Mouse (Mus musculus): ENCODE data around the gene Kcnip3.

Gene Kcnip3

GRCm38 (mm10) chr2:127424977-127425376 is 96.9 kb downstream of the Kcnip3 start, which contains the start of gene Gpat2:
TSS of gene Gpat2 (plus strand) at chr2:127425199.
- no peaks in the 10 kb centered on the region for H3K27me3 ChIP-seq (ENCODE audit: control insufficient read depth, insufficient read depth, low read length, poor library complexity, severe bottlenecking)
- DNase-seq (ENCODE audit: low read depth, low spot score) = no peak
- H3K36me3 ChIP-seq (ENCODE audit: control insufficient read depth, insufficient read depth, low read length, poor library complexity, severe bottlenecking) = no peaks in the 10 kb centered on the region

GRCm38 (mm10) chr2:127418266-127418970 is 103.5 kb downstream of the Kcnip3 start:
- DNase-seq (ENCODE audit: low read depth, low spot score) = no peak
- no peaks in the 10 kb centered on the region for H3K36me3 ChIP-seq (ENCODE audit: control insufficient read depth, insufficient read depth, low read length, poor library complexity, severe bottlenecking)
- no peaks in the 10 kb centered on the region for H3K27me3 ChIP-seq (ENCODE audit: control insufficient read depth, insufficient read depth, low read length, poor library complexity, severe bottlenecking)

- no peaks in the 10 kb centered on the region for H3K36me3 ChIP-seq (ENCODE audit: control insufficient read depth, insufficient read depth, low read length, poor library complexity, severe bottlenecking)
- no peaks in the 10 kb centered on the region for H3K27me3 ChIP-seq (ENCODE audit: control insufficient read depth, insufficient read depth, low read length, poor library complexity, severe bottlenecking)
- no peak for DNase-seq (ENCODE audit: low read depth, low spot score)
Measured at GRCm38 (mm10) chr2:127416706-127417105, 105.2 kb downstream of the Kcnip3 start.

GRCm38 (mm10) chr2:127415806-127416205 is 106.1 kb downstream of the Kcnip3 start:
- DNase-seq (ENCODE audit: low read depth, low spot score) = no peak
- Histone ChIP-seq H3K36me3 (ENCODE audit: control insufficient read depth, insufficient read depth, low read length, poor library complexity, severe bottlenecking) (no peaks in the 10 kb centered on the region), H3K27me3 (ENCODE audit: control insufficient read depth, insufficient read depth, low read length, poor library complexity, severe bottlenecking) (no peaks in the 10 kb centered on the region)

- DNase-seq (ENCODE audit: low read depth, low spot score) = no peak
- no peaks in the 10 kb centered on the region for H3K36me3 ChIP-seq (ENCODE audit: control insufficient read depth, insufficient read depth, low read length, poor library complexity, severe bottlenecking)
- no peaks in the 10 kb centered on the region for H3K27me3 ChIP-seq (ENCODE audit: control insufficient read depth, insufficient read depth, low read length, poor library complexity, severe bottlenecking)
Measured at GRCm38 (mm10) chr2:127411126-127411525, 110.8 kb downstream of the Kcnip3 start.
